Mouse (Mus musculus) cerebellum, adult 11-12 months (tissue): Measurements from ENCODE around the gene Polr2e.

Experiments
- DNase-seq: peaks from one replicate; pipeline ENCODE4 v3.0.0; 2022

Gene Polr2e

GRCm38 (mm10) chr10:80033511-80034391, 5.8 kb downstream of the Polr2e start:
- DNase-seq, result no peak

- DNase-seq, result no peak
These were observed 6.7 kb downstream of the Polr2e start for GRCm38 (mm10) chr10:80032799-80033480.

- DNase-seq, result no peak
These were observed 8.9 kb downstream of the Polr2e start for GRCm38 (mm10) chr10:80030736-80031135.

GRCm38 (mm10) chr10:80030191-80030590, 9.4 kb downstream of the Polr2e start:
- DNase-seq, result no peak

- DNase-seq, result no peak
These were observed 11.1 kb downstream of the Polr2e start for GRCm38 (mm10) chr10:80028521-80028846.

- no peak for DNase-seq
These were observed 11.7 kb downstream of the Polr2e start for GRCm38 (mm10) chr10:80027681-80028520.

GRCm38 (mm10) chr10:80025889-80026288, 13.7 kb downstream of the Polr2e start:
- DNase-seq, result no peak

- DNase-seq, result no peak
These were observed 14.1 kb downstream of the Polr2e start for GRCm38 (mm10) chr10:80025463-80025862.

- no peak for DNase-seq
These were observed 14.6 kb downstream of the Polr2e start for GRCm38 (mm10) chr10:80025044-80025347.

- no peak for DNase-seq
These were observed 15.2 kb downstream of the Polr2e start for GRCm38 (mm10) chr10:80024229-80025043.

- DNase-seq, result no peak
These were observed 15.8 kb downstream of the Polr2e start for GRCm38 (mm10) chr10:80023758-80024157.

GRCm38 (mm10) chr10:80022806-80023205, 16.8 kb downstream of the Polr2e start:
- DNase-seq, result no peak

GRCm38 (mm10) chr10:80022164-80022563, 17.4 kb downstream of the Polr2e start:
- no peak for DNase-seq

GRCm38 (mm10) chr10:80021320-80021641, 18.3 kb downstream of the Polr2e start:
- DNase-seq, result no peak

GRCm38 (mm10) chr10:80020603-80021319, 18.8 kb downstream of the Polr2e start:
- no peak for DNase-seq

GRCm38 (mm10) chr10:80020191-80020590, 19.4 kb downstream of the Polr2e start:
- DNase-seq, result no peak

GRCm38 (mm10) chr10:80019471-80020131, 20.0 kb downstream of the Polr2e start:
- DNase-seq, result no peak

GRCm38 (mm10) chr10:80018739-80019297, 20.8 kb downstream of the Polr2e start:
- no peak for DNase-seq

GRCm38 (mm10) chr10:80017771-80018170, 21.8 kb downstream of the Polr2e start:
- DNase-seq, result no peak

GRCm38 (mm10) chr10:80017361-80017760, 22.2 kb downstream of the Polr2e start:
- DNase-seq, result no peak

- DNase-seq, result no peak
These were observed 22.7 kb downstream of the Polr2e start for GRCm38 (mm10) chr10:80016931-80017330.
